Mouse (Mus musculus) hindbrain, embryonic 11.5 days (tissue): ENCODE data around the gene Arglu1. TPM values are rescaled to one million over a fixed set of nuclear protein-coding genes. Genes with fewer than 3 reads are reported as not detected.

Experiments used
- ATAC-seq: fragments of 200-750 bp; cut with Nextera tagmentation; 2 replicates; pipeline ENCODE4 v1.8.0; 2017; ENCODE audit warnings: mild to moderate bottlenecking, moderate TSS enrichment, moderate library complexity; ENCODE audit not compliant: low FRiP score
- DNase-seq: peaks from one replicate; pipeline ENCODE4 v3.0.0-alpha.2; 2015; ENCODE audit warnings: low spot score
- H3K27ac ChIP-seq: fragments of 300-500 bp; sonication (generic); 2 replicates; pipeline ENCODE4 v1.5.1; 2014; ENCODE audit warnings: mild to moderate bottlenecking, low read depth, low read length
- H3K27me3 ChIP-seq: fragments of 300-500 bp; sonication (generic); 2 replicates; pipeline ENCODE4 v1.6.1; 2014; ENCODE audit warnings: mild to moderate bottlenecking, low read length, moderate library complexity, mixed read lengths; ENCODE audit not compliant: control insufficient read depth, insufficient read depth
- H3K36me3 ChIP-seq: fragments of 300-500 bp; sonication (generic); 2 replicates; pipeline ENCODE4 v1.6.1; 2014; ENCODE audit warnings: mild to moderate bottlenecking, low read length, moderate library complexity, mixed read lengths; ENCODE audit not compliant: control insufficient read depth, insufficient read depth
- H3K4me1 ChIP-seq: fragments of 300-500 bp; sonication (generic); replicated peaks from 2 replicates; pipeline ENCODE4 v1.6.1; 2014; ENCODE audit warnings: low read length, mixed read lengths; ENCODE audit not compliant: control insufficient read depth, insufficient read depth
- H3K4me2 ChIP-seq: fragments of 300-500 bp; sonication (generic); replicated peaks from 2 replicates; pipeline ENCODE4 v1.6.1; 2014; ENCODE audit warnings: mild to moderate bottlenecking, low read depth, low read length
- H3K4me3 ChIP-seq: fragments of 300-500 bp; sonication (generic); 2 replicates; pipeline ENCODE4 v1.5.1; 2014; ENCODE audit warnings: low read depth, low read length
- H3K9ac ChIP-seq: fragments of 300-500 bp; sonication (generic); 2 replicates; pipeline ENCODE4 v1.6.1; 2014; ENCODE audit warnings: low read depth, low read length
- H3K9me3 ChIP-seq: fragments of 300-500 bp; sonication (generic); 2 replicates; pipeline ENCODE4 v1.6.1; 2016; ENCODE audit warnings: low read length; ENCODE audit not compliant: control insufficient read depth
- WGBS: fragments of 180-500 bp; shearing (Covaris S2); extraction: QIAGEN DNeasy Blood & Tissue Kit; methylation state at CpG from one replicate; pipeline ENCODE4 v1.1.7; 2014; 5-methylcytosine and 5-hydroxymethylcytosine counted together
- polyA plus RNA-seq: library from polyadenylated mRNA; unstranded; fragments of >200 nt; fragmentation: Nextera tagmentation; extraction: Ambion mirVana; gene quantifications from 2 replicates; pipeline ENCODE4 v1.2.1, GENCODE M21; 2014

Gene Arglu1
- polyA plus RNA-seq, 1 experiment from 2014 or later: 171 TPM

DNA sequence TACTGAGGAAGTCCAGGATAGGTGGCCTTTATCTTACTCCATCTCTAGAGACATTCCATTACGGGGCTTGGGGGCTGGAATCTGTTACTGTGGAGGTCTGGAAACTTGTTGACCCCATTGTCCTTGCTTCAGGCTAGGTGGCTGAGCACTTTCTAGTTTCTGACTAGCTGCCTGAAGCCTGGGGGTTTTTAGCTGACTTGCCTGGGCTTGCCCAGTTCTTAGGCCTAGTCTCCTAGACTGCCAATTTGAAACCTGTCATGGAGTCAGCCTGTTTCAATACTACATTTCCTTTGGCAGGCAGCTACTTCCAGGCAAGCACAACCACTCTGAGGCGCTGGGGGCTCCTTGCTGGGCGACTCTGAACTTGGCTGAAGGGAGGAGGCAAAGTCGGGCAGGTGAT, 9.9 kb upstream of the Arglu1 start:
- no peaks in the 10 kb centered on the region for H3K9me3 ChIP-seq
- no peak overlapping the region for H3K9ac ChIP-seq
- 85% methylated on average over 4 of the region's 4 CpGs for WGBS
- H3K4me2 ChIP-seq: no peak overlapping the region
- H3K27me3 ChIP-seq: no peaks in the 10 kb centered on the region
- H3K4me3 ChIP-seq: no peak overlapping the region
- no peaks in the 10 kb centered on the region for H3K4me1 ChIP-seq
- DNase-seq (no peak), ATAC-seq (no peak)
- no peak overlapping the region for H3K27ac ChIP-seq
- no peaks in the 10 kb centered on the region for H3K36me3 ChIP-seq

GRCm38 (mm10) chr8:8689454-8690145, 721 bp downstream of the Arglu1 start:
- WGBS: under 1% methylated on average over 58 of the region's 68 CpGs
- ATAC-seq: peak; percentile 80
- H3K27me3 ChIP-seq: no peaks in the 10 kb centered on the region
- peak overlapping the region; percentile 80 for H3K4me3 ChIP-seq
- peaks cover 6% of the 10 kb centered on the region for H3K4me1 ChIP-seq
- H3K27ac ChIP-seq: peak overlapping the region; percentile 97
- DNase-seq: peak; percentile 73
- peak overlapping the region; percentile 99 for H3K9ac ChIP-seq
- peak overlapping the region; percentile 55 for H3K4me2 ChIP-seq
- H3K36me3 ChIP-seq: no peaks in the 10 kb centered on the region
- H3K9me3 ChIP-seq: no peaks in the 10 kb centered on the region

DNA sequence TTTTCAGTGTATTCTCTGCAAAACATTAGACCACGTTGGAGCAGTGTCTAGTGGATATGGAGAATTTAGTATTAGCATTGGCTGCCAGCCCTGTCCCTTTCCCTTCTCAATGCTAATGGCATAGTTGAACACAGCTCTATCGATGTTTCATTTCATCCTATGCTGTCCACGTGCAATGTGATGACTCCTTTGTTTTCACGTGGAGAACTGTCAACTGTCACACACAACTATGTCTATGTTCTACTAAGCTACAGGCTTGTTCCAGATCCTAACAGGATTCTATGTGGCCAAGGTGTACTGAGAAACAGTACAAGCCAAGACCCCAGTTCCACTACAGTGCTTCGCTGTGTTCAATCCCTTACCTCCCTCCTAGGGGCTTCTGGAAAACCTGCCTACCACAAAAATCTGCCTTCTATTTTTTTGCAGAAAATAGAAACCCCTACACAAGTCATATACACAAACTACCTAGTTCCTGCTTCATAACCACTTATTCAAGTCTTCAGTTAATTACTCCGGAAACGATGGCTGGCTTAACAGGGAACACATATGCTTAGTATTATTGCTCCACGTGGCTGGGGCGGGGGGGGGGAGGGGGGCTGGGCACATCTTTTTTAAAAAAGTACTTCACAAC, 1.4 kb downstream of the Arglu1 start:
- H3K27ac ChIP-seq: no peak overlapping the region
- no peaks in the 10 kb centered on the region for H3K27me3 ChIP-seq
- 14% methylated on average over 9 of the region's 9 CpGs for WGBS
- no peaks in the 10 kb centered on the region for H3K36me3 ChIP-seq
- ATAC-seq (no peak), DNase-seq (peak; percentile 16)
- H3K4me3 ChIP-seq: peak overlapping the region; percentile 80
- no peaks in the 10 kb centered on the region for H3K9me3 ChIP-seq
- H3K4me2 ChIP-seq: peak overlapping the region; percentile 55
- peak overlapping the region; percentile 99 for H3K9ac ChIP-seq
- H3K4me1 ChIP-seq: peaks cover 6% of the 10 kb centered on the region

DNA sequence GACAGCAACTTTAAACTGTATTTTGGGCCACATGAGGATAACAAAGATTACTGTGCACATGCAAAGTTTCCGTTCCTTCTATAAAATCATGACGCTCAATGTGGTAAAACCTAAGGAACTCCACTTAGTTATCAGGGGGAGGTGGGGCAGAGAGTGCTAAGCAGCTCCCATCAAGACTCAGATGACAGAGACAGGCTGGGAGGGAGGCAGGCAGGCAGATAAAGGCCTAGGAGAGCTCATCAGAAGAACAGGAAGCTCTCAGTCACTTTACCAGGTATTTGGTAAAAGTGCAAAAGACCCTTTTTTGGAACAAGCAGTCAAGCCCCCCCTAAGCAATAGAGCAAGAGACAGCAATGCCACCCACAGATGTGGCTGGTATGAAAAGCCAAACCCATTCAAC, 4.8 kb downstream of the Arglu1 start:
- H3K4me3 ChIP-seq: no peak overlapping the region
- H3K27me3 ChIP-seq: no peaks in the 10 kb centered on the region
- H3K27ac ChIP-seq: no peak overlapping the region
- H3K4me1 ChIP-seq: peaks cover 6% of the 10 kb centered on the region
- H3K9ac ChIP-seq: no peak overlapping the region
- no peaks in the 10 kb centered on the region for H3K9me3 ChIP-seq
- DNase-seq (no peak), ATAC-seq (no peak)
- 86% methylated on average over 2 of the region's 2 CpGs for WGBS
- no peak overlapping the region for H3K4me2 ChIP-seq
- no peaks in the 10 kb centered on the region for H3K36me3 ChIP-seq

DNA sequence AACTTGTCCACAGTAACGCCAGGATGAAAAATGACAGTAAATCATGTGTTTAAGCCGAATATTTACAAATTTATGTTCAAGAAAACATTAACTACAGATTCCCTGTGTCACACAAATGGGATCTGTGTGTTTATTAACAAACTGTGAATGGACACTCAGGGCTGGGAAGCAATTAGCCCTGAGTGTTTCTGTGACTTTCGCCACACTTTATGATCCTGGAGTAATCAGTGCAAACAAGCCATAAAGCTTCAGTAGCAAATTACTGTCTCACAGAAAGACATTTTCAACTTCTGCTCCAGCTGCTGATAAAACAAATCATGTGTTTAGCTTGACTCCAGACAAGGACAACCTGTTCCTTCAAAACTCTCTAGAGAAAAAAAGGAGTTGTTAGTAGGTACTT, 7.6 kb downstream of the Arglu1 start:
- H3K36me3 ChIP-seq: no peaks in the 10 kb centered on the region
- no peak overlapping the region for H3K4me3 ChIP-seq
- 93% methylated on average over 3 of the region's 3 CpGs for WGBS
- H3K27ac ChIP-seq: no peak overlapping the region
- H3K27me3 ChIP-seq: no peaks in the 10 kb centered on the region
- H3K4me2 ChIP-seq: no peak overlapping the region
- DNase-seq (no peak), ATAC-seq (no peak)
- no peaks in the 10 kb centered on the region for H3K9me3 ChIP-seq
- no peaks in the 10 kb centered on the region for H3K4me1 ChIP-seq
- H3K9ac ChIP-seq: no peak overlapping the region

DNA sequence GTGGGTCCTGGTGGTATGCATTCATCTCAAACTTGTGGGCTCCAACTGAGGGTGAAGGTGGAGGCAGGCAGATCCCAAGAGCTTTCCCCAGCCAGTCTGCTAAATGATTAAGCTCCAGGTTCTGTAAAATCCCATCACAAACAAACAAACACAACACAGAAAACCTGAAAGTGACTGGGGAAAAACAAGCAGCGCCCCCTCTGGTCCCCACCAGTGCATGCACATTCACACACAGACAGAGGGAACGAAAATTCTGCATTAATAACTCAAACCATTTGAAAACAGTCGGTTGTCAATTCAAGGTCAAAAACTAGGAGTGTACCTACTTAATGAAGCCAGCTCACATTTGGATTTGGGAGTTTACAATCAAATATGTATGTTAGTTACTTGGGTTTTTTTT, 12.1 kb downstream of the Arglu1 start:
- 87% methylated on average over 3 of the region's 3 CpGs for WGBS

DNA sequence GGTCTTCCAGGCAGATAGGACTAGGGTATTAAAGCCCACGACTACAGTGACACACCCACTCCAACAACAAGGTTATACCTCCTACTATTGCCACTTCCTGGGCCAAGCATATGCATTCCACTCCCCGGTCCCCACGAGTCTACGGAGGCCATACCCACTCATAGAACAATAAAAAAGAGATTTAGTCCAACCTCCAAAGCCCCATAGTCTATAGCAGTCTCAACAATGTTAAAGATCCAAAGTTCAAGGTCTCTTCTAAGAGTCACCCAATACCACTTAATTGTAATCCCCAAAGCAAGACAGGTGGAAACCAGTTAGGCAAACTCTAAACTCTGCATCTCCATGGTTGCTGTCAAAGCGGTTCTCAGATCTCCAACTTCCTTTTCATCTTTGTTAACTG, 15.5 kb downstream of the Arglu1 start:
- Histone ChIP-seq H3K4me3 (no peak overlapping the region), H3K4me2 (no peak overlapping the region), H3K4me1 (no peaks in the 10 kb centered on the region), H3K27ac (no peak overlapping the region), H3K9me3 (no peaks in the 10 kb centered on the region), H3K36me3 (no peaks in the 10 kb centered on the region), H3K9ac (no peak overlapping the region), H3K27me3 (no peaks in the 10 kb centered on the region)
- ATAC-seq (no peak), DNase-seq (no peak)
- WGBS: 93% methylated on average over 5 of the region's 5 CpGs

More for the DNA sequence above, 12.1 kb downstream of the Arglu1 start:
- Histone ChIP-seq H3K9me3 (no peaks in the 10 kb centered on the region), H3K4me2 (no peak overlapping the region), H3K36me3 (no peaks in the 10 kb centered on the region), H3K27me3 (no peaks in the 10 kb centered on the region), H3K4me3 (no peak overlapping the region), H3K9ac (no peak overlapping the region), H3K27ac (no peak overlapping the region), H3K4me1 (no peaks in the 10 kb centered on the region)
- no peak for DNase-seq
- no peak for ATAC-seq

- Histone ChIP-seq H3K27me3 (no peaks in the 10 kb centered on the region), H3K4me1 (no peaks in the 10 kb centered on the region), H3K9me3 (no peaks in the 10 kb centered on the region), H3K9ac (peak overlapping the region; percentile 57), H3K27ac (peak overlapping the region; percentile 77), H3K4me3 (peak overlapping the region; percentile 96), H3K36me3 (no peaks in the 10 kb centered on the region), H3K4me2 (peak overlapping the region; percentile 85)
- no peak; the same call in none of the 2 replicates for ATAC-seq
- peak; percentile 96 for DNase-seq
- WGBS: under 1% methylated on average over 23 of the region's 23 CpGs
Measured at GRCm38 (mm10) chr8:8661759-8662138, 28.6 kb downstream of the Arglu1 start.
